ENCODE assay signal across 10 mouse cellular contexts in the genomic region with DNA sequence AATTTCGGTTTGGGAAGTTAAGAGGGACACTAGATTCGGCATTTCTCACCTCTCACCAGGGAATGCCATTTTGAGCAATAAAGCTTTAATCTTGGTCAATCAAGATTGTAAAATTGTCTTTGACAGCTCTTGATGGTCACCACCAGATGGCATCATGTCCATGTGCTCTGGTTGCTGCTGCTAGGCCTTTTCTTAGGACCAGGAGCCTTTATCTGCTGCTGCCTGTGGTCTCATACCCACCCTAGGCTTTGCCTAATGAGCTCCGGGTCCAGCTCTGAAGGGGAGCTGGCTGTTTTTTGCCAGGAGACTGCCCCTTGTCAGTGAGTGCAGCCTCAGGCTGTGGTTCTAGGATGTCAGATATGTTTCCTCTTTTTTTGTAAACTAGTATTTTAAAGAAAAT. TPM values are rescaled to one million over a fixed set of nuclear protein-coding genes. Genes with fewer than 3 reads are reported as not detected.
DNase-seq lines count a peak whose midpoint lies in the region; ATAC-seq and TF ChIP-seq lines count a peak whose summit lies in the region.
"Had no signal": no experiment of that assay in that cellular context is flagged by ENCODE, and none has a peak within 500 bp of the region (broad histone marks: within the 10 kb centered on the region; RNA-seq: fewer than 3 reads in every experiment).

No protein-coding gene starts in this region.

- peak; percentile 9 for DNase-seq in heart, adult 8-10 months (ENCODE audit: low spot score)
- DNase-seq in heart, adult 11 months: no peak
- peak; percentile 80 for DNase-seq in midbrain, embryonic 14.5 days
- DNase-seq in stomach, postnatal 0 days (ENCODE audit: low spot score): no peak
- DNase-seq in thymus, postnatal 36 days: no peak

- TF ChIP-seq EP300 in stomach, postnatal 0 days (optimal IDR thresholded peaks at IDR 0.05): no peak

- H3K36me3 ChIP-seq in midbrain, embryonic 14.5 days (ENCODE audit: control insufficient read depth, insufficient read depth, low read length): no peaks in the 10 kb centered on the region
- no peaks in the 10 kb centered on the region for H3K36me3 ChIP-seq in midbrain, embryonic 15.5 days (replicated peaks)
- H3K36me3 ChIP-seq in hindbrain, embryonic 15.5 days: no peaks in the 10 kb centered on the region
- no peaks in the 10 kb centered on the region for H3K36me3 ChIP-seq in stomach, postnatal 0 days (ENCODE audit: control insufficient read depth, insufficient read depth, low read length)
- H3K36me3 ChIP-seq: limb, embryonic 15.5 days had no signal

- H3K27ac ChIP-seq in midbrain, embryonic 14.5 days (replicated peaks; ENCODE audit: low read depth, low read length): no peak overlapping the region
- H3K27ac ChIP-seq in midbrain, embryonic 15.5 days: no peak overlapping the region
- H3K27ac ChIP-seq in hindbrain, embryonic 15.5 days (replicated peaks): no peak overlapping the region
- H3K27ac ChIP-seq in stomach, postnatal 0 days (replicated peaks): no peak overlapping the region
- H3K27ac ChIP-seq: limb, embryonic 15.5 days had no signal

- no peaks in the 10 kb centered on the region for H3K9me3 ChIP-seq in midbrain, embryonic 14.5 days (ENCODE audit: control insufficient read depth, low read length)
- H3K9me3 ChIP-seq in midbrain, embryonic 15.5 days: no peaks in the 10 kb centered on the region
- no peaks in the 10 kb centered on the region for H3K9me3 ChIP-seq in hindbrain, embryonic 15.5 days
- no peaks in the 10 kb centered on the region for H3K9me3 ChIP-seq in stomach, postnatal 0 days (ENCODE audit: control insufficient read depth, low read length)
- H3K9me3 ChIP-seq: limb, embryonic 15.5 days had no signal

- no peak overlapping the region for H3K9ac ChIP-seq in midbrain, embryonic 14.5 days (replicated peaks; ENCODE audit: low read length)
- H3K9ac ChIP-seq in midbrain, embryonic 15.5 days: no peak overlapping the region
- H3K9ac ChIP-seq in hindbrain, embryonic 15.5 days: no peak overlapping the region
- no peak overlapping the region for H3K9ac ChIP-seq in stomach, postnatal 0 days (ENCODE audit: low read length)
- H3K9ac ChIP-seq: limb, embryonic 15.5 days had no signal

- no peak overlapping the region for H3K4me2 ChIP-seq in midbrain, embryonic 14.5 days (ENCODE audit: low read length)
- H3K4me2 ChIP-seq in midbrain, embryonic 15.5 days: no peak overlapping the region
- no peak overlapping the region for H3K4me2 ChIP-seq in hindbrain, embryonic 15.5 days
- H3K4me2 ChIP-seq in stomach, postnatal 0 days (replicated peaks; ENCODE audit: low read depth): no peak overlapping the region
- H3K4me2 ChIP-seq: limb, embryonic 15.5 days had no signal

- H3K4me1 ChIP-seq in midbrain, embryonic 14.5 days (ENCODE audit: control insufficient read depth, insufficient read depth, low read length): peaks cover 4% of the 10 kb centered on the region; the same call in 1 of the 2 replicates
- peaks cover 16% of the 10 kb centered on the region for H3K4me1 ChIP-seq in midbrain, embryonic 15.5 days
- H3K4me1 ChIP-seq in hindbrain, embryonic 15.5 days (replicated peaks): peaks cover 13% of the 10 kb centered on the region
- no peaks in the 10 kb centered on the region for H3K4me1 ChIP-seq in stomach, postnatal 0 days (replicated peaks; ENCODE audit: control insufficient read depth, insufficient read depth)
- H3K4me1 ChIP-seq: limb, embryonic 15.5 days had no signal

- no peak overlapping the region for H3K4me3 ChIP-seq in midbrain, embryonic 14.5 days (replicated peaks; ENCODE audit: low read depth, low read length)
- H3K4me3 ChIP-seq in midbrain, embryonic 15.5 days: no peak overlapping the region
- no peak overlapping the region for H3K4me3 ChIP-seq in hindbrain, embryonic 15.5 days
- no peak overlapping the region for H3K4me3 ChIP-seq in stomach, postnatal 0 days (ENCODE audit: low read depth, low read length)
- H3K4me3 ChIP-seq: limb, embryonic 15.5 days had no signal

- WGBS in midbrain, embryonic 14.5 days: 33% methylated on average over 3 of the region's 3 CpGs
- WGBS in midbrain, embryonic 15.5 days: 46% methylated on average over 3 of the region's 3 CpGs
- WGBS in hindbrain, embryonic 15.5 days: 38% methylated on average over 3 of the region's 3 CpGs
- 41% methylated on average over 3 of the region's 3 CpGs for WGBS in stomach, postnatal 0 days

- no peak for ATAC-seq in midbrain, embryonic 14.5 days (ENCODE audit: low FRiP score, low TSS enrichment)
- no peak for ATAC-seq in midbrain, embryonic 15.5 days (replicated peaks)
- ATAC-seq in hindbrain, embryonic 15.5 days (ENCODE audit: low FRiP score, low read depth): 0 out of 2 replicates have a peak, but pooled peaks have one; percentile 51
- ATAC-seq in stomach, postnatal 0 days (ENCODE audit: low FRiP score, low TSS enrichment): no peak
- ATAC-seq in megakaryocyte-erythroid progenitor cell, adult 5-6 weeks (replicated peaks; ENCODE audit: low FRiP score, low TSS enrichment, poor library complexity, severe bottlenecking): no peak

- H3K27me3 ChIP-seq in midbrain, embryonic 14.5 days (ENCODE audit: control insufficient read depth, insufficient read depth, low read length): no peaks in the 10 kb centered on the region
- H3K27me3 ChIP-seq in midbrain, embryonic 15.5 days (replicated peaks): no peaks in the 10 kb centered on the region
- no peaks in the 10 kb centered on the region for H3K27me3 ChIP-seq in hindbrain, embryonic 15.5 days
- H3K27me3 ChIP-seq in stomach, postnatal 0 days (ENCODE audit: control insufficient read depth, insufficient read depth, low read length): no peaks in the 10 kb centered on the region
- H3K27me3 ChIP-seq: limb, embryonic 15.5 days had no signal

- peak; percentile 77 for TF ChIP-seq CTCF in stomach, postnatal 0 days (IDR thresholded peaks at IDR 0.05; ENCODE audit: low read depth)

RNA-seq across cellular contexts. Expression of gene Trank1, which starts 44.8 kb away (rescaled TPM):
- total RNA-seq in heart, adult 8-10 months (2022): under 1 TPM in 1 of 4 experiments, not detected in 3; 0.16 TPM
- 14.2 and 18.1 TPM in 2 replicates for polyA plus RNA-seq in midbrain, embryonic 14.5 days (2014; fragmentation: Nextera tagmentation; extraction: Ambion mirVana)
- 13.9 and 15.8 TPM in 2 replicates for polyA plus RNA-seq in midbrain, embryonic 15.5 days (2015; fragmentation: Nextera tagmentation; extraction: Ambion mirVana)
- 10.7 and 11.0 TPM in 2 replicates for polyA plus RNA-seq in hindbrain, embryonic 15.5 days (2015; fragmentation: Nextera tagmentation; extraction: Ambion mirVana)
- polyA plus RNA-seq in stomach, postnatal 0 days (2015; fragmentation: Nextera tagmentation; extraction: Ambion mirVana): 0.13 and 0.16 TPM in 2 replicates
- total RNA-seq in megakaryocyte-erythroid progenitor cell, adult 5-6 weeks (2014; fragmentation: Nextera tagmentation): not detected in 2 replicates
- total RNA-seq in megakaryocyte-erythroid progenitor cell, adult 5-6 weeks (2017): not detected in 2 replicates
- polyA plus RNA-seq: spleen, adult 2 months had no signal

Comparison
In these comparisons a context has a peak if more than half of its experiments do, and no peak if none do; other contexts are left out.
1. DNase-seq: peak in heart, adult 8-10 months (single experiment) and midbrain, embryonic 14.5 days (single experiment); none in heart, adult 11 months (single experiment), stomach, postnatal 0 days (single experiment) and thymus, postnatal 36 days (0 of 2).
2. RNA of gene Trank1, which starts 44.8 kb away (polyA plus RNA-seq): 13.9 to 15.8 TPM in midbrain, embryonic 15.5 days, 14.2 to 18.1 TPM in midbrain, embryonic 14.5 days and 10.7 to 11.0 TPM in hindbrain, embryonic 15.5 days; 0.13 to 0.16 TPM in stomach, postnatal 0 days; every median in the first group is over 10 times any median in the second.